Mouse (Mus musculus) thymus, postnatal 4 days (tissue): ENCODE data around the gene Med29.

Source experiments
- DNase-seq: peaks from one replicate; pipeline ENCODE4 v3.0.0; 2021

Gene Med29

DNA sequence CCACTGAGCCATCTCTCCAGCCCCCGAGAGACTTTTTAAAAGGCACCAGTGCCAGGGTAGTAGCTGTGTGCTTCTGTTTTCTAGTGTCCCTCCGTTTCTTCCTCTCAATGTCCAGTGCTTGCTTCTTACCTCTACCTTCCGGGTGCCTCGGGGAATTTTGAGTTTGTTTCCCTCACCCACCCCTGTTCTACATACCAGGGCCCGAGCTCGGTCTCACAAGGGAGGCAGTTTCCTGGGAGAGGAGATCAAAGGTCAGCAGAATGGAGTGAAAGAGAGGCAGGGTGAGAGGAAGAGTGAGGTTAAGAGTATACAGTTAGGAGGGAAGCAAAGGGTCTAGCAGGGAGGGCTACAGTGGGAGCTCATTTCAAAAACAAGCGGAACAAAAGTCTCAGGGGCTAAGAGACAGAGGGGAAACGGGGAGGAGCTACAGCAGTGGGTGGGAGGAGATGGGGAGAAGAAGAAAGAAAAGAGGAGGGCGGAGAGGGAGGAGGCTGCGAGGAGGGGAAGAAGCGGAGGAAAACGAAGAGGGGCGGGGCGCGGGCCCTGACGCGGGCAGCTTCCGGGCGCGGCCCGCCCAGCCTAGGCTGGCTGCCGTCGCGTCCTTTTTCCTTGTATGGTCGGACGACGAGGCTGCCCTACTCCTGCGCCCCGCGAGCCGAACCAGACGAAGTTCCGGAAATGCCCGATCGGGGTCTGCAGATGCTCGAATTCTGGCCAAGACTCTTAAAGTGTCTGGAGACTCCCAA is 17.2 kb downstream of the Med29 start:
- peak; percentile 97 for DNase-seq

GRCm38 (mm10) chr7:28374647-28375046 is 17.9 kb downstream of the Med29 start:
- no peak for DNase-seq

DNA sequence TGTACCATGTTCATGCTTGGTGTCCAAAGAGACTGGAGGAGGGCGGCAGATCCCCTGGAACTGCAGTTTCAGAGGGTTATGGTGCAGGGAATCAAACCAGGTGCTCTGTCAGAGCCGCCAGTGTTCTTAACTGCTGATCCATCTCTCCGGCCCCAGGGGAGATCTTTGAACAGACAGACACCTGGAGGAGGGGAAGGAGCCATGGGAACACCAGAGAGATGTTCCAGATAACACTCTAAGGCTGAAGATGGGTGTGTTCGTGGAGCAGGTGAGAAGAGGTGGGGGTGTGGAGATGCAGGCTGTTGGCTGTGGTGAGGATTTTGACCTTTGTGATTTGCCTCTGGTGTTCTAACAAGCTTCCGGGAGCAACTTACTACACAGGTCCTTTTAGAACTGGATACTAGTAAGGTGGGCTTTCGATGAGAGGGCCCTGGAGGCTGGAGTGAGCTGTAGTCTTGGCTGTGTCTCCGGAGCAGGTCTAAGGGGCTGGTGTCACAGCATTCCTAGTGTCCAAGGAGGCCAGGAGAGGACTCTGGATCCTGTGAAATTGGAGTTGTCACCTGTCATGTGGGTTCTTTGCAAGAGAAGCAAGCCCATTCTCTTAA is 18.5 kb downstream of the Med29 start:
- no peak for DNase-seq

DNA sequence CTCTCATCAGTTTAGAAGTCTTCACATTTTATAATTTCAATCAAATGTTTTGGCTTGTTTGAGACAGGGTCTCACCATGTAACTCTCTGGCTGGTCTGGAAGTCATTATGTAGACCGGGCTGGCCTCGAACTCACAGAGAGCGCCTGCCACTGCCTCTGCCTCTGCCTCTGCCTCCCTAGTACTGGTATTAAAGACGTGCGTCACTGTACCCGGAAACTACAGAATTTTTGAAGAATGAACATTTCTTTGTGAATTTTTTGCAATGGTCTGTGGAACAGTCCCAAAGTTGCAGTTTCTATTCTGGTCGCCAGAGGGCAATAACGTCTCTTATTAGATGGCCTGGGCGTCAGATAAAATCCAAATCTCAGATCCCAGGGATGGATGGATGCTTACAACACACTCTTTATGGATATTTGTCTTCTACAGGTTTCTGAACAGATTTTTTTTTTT is 19.4 kb downstream of the Med29 start:
- DNase-seq, result peak; percentile 85

DNA sequence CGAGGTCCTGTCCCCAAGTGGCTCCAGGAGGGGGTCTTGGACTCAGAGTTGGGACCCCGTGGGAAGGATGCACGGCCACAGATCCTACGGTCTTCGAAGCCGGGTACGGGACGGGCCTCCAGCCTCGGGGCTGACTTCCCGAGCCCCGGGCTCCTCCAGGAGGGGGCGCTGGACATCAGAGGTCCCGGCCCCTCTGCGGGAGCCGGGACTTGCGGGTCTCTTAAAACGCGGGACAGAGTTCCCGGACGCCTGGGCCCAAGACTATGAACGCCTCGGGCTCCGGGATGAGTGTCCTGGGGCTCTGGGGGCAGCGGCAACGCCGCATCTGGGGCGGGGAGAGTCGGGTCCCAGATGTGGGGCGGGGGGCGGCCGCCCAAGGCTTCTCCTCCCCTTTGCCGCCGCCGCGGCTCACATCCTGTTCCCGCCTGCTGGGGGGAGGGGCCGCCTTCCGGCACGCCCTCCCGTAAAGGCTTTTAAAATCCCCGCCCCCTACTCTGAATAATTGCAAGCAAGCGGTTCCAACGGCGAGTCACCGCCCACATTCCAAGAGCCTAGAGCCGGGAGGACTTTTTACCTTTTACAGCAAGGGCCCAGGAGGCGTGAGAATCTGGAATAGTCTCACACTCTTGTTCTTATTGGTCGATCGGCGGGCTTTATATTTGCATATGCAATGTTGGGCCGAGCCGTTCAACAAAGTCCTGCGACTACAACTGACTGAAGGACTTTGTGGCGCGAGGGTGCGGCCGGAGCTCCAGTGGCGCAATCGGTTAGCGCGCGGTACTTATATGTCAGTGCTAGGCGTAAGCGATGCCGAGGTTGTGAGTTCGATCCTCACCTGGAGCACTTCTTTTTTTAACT is 20.0 kb downstream of the Med29 start, which contains the start of gene Plekhg2:
Gene Plekhg2 (minus strand): TSS at position 349 of the 858 bp plus-strand sequence.
- peak; percentile 97 for DNase-seq

- DNase-seq, result peak; percentile 86
These were observed 21.0 kb downstream of the Med29 start for GRCm38 (mm10) chr7:28371514-28371989.

DNA sequence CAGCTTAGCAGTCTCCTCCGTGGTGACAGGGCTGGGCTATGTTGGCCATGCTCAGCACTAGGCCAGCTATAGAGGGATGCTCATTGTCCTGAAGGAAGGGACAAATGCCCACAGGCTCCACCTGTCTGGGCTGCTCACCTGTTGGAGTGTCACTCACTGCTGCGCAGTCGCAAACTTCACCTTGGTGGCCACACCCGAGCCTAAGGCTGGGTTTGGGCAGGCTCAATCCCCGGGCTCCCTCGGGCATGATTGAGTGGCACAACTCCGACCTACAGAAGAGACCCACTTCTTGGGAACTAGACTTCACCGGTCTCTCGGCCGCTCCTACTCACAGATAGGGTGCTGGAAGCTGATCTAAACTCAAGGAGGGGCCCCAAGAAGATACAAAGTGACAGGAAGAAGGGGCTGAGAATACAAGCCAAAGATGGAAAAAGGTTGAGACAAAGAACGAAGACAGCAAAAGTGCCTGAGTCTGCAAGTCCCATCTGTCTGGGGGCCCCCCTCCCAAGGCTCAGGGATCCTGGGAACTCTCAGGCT is 21.5 kb downstream of the Med29 start:
- DNase-seq, result peak; percentile 58

DNA sequence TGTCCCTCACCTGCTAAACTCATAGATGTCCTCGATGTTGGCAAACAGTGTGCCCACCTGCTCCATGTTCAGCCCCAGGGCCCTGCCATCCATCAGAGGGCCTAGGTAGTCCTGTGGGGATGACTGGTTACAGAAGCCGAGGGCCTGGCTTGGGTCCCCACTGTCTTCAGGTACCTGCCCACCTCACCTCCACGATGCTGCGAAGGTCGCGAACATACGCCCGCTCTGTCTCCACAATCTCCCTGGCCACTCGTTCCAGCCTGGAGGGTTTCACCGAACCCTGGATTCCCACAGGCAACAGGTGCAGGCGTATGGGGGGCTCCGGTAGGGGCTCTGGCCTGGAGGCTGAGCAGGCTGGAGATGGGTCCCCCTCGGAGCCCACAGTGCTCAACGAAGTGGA is 22.5 kb downstream of the Med29 start:
- DNase-seq, result no peak

DNA sequence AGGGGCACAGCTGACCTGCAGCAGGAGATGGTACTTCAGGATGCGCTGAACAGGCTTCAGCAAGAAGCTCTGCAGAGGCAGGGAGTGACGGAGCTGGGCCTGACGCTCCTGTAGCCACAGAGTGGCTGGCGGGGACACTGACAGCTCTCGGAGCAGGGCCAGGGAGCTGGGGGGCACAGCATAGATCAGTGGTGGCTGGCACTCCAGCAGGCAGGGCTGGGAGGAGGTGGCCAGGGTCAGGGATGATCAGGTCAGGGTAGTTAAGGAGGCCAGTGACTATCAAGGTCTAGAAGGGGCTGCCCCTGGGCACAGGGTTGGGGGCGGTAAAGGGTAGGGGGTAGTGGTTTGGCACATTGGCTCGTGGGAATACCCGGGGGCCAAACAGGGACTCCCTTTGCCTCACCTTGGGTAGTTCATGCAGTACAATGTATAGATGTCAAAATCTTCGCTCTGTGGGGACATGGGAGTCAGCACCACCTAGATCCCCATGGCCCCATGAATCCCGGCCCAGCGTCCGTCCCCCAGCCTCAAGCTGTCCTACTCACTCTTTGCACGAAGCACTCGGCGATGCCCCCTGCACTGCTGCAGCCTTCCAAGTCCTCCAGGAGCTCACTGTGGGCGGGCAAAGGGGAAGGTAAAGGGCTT is 24.1 kb downstream of the Med29 start:
- no peak for DNase-seq

DNA sequence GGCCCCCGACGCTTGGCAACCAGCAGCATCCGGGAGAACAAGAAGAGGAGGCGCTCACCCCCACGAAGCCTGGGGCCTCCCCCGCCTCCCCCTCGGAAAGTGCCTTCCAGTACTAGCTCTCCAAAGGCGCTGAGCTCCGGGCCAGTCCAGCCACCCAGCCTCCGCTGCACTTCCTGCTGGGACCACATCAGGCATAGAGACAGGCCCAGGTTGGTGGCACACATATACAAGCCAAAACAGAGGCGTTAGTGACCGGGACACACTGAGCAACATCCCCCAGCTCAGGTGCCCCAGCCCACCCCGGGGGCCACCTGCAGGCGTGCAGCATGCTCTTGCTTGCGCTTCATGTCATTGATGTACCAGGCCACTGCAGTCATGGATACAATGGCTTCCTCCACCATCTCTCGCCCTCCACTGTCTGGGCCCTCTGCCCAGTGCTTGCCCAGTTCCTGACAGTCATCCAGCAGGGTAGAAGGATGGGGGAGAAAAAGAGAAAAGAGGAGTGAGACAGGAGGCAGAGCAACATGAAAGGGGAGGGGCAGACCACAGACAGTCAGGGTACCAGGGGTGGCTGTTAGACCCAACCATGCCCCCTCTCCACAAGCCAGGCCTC is 24.7 kb downstream of the Med29 start:
- no peak for DNase-seq

- no peak for DNase-seq
These were observed 30.0 kb downstream of the Med29 start for GRCm38 (mm10) chr7:28362441-28363060.

GRCm38 (mm10) chr7:28361647-28362341 is 30.7 kb downstream of the Med29 start:
- DNase-seq, result no peak

GRCm38 (mm10) chr7:28360291-28360690 is 32.2 kb downstream of the Med29 start:
- no peak for DNase-seq

GRCm38 (mm10) chr7:28359854-28360253 is 32.7 kb downstream of the Med29 start:
- no peak for DNase-seq

GRCm38 (mm10) chr7:28358431-28358830 is 34.1 kb downstream of the Med29 start:
- no peak for DNase-seq

GRCm38 (mm10) chr7:28357984-28358383 is 34.5 kb downstream of the Med29 start:
- DNase-seq, result no peak

DNA sequence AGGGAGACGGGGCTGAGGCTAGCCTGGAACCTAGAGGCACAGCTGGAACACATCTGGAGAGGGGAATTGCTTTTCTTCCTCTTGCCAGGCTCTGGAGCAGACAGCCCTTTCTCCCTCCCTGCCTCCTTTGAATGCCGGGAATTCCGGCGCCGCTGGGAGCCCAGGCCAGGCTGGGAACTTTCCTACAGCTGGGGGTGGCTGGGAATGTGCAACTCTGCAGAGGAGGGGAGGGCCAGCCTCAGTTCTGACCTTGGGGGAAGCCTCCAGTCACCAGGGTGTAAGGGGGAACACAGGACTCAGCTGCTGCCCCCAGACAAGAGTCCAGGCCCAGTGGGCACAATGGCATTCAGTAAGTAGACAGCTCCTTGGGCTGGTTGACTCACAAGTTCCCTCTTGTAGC is 35.5 kb downstream of the Med29 start:
- no peak for DNase-seq

DNA sequence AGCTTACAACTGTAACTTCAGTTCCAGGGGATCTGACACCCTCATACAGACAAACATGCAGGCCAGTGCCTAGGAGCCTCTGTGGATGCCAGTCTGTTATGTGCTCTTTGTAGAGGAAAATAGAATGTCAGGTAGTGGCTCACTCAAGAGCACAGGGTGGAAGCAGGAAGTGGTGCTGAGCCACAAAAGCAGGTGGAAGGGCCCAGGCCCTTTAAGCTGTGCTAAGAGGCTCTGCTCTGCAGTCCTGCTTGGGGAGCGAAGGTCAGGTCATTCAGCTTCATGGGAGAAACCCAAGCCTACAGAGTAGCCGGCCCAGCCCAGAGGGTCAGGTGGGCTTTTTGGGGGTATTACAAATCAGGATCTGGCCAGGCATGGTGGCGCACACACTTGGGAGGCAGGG is 37.3 kb downstream of the Med29 start:
- DNase-seq, result peak; percentile 64

DNA sequence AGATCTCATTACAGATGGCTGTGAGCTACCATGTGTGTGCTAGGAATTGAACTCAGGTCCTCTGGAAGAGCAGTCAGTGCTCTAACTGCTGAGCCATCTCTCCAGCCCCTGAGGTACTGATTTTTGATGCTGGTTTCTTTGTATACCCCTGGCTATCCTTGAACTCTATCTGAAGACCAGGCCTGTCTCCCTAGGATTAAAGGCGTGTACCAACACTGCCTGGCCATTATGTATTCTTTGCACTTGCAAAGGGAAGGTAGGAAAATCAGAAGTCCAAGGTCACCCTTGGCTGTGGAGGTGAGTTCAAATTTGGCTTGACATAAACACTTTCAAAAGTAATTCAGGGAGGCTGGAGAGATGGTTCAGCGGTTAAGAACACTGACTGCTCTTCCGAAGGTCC is 37.9 kb downstream of the Med29 start:
- no peak for DNase-seq

- no peak for DNase-seq
These were observed 38.4 kb downstream of the Med29 start for GRCm38 (mm10) chr7:28354113-28354581.

DNA sequence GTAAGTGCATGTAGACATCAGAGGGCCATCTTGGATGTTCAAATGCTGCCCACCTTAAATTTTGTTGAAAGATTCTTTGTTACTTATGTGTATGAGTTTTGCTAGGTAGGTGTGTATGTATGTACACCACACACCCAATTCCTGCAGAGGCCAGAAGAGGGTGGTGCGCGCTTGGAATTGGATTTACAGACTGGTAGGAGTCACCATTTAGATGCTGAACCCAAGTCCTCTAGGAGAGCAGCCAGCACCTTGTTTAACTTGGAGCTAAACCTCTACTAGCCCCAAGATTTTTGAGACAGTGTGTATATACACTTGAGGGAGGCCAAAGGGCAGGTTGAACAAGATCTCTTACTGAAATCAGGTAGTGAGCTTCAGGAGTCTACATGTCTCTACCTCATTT is 39.2 kb downstream of the Med29 start:
- peak; percentile 55 for DNase-seq
